Mouse (Mus musculus) lung, postnatal 0 days (tissue): ENCODE data around the gene Parm1. TPM values are rescaled to one million over a fixed set of nuclear protein-coding genes. Genes with fewer than 3 reads are reported as not detected.
A peak's percentile ranks its signal among the peaks of the same experiment; 100 is the strongest.

Experiments used
- ATAC-seq: fragments of 200-750 bp; cut with Nextera tagmentation; 2 replicates; pipeline ENCODE4 v1.8.0; 2017; ENCODE audit warnings: moderate library complexity
- DNase-seq: peaks from one replicate; pipeline ENCODE4 v3.0.0-alpha.2; 2016; ENCODE audit warnings: low spot score
- H3K27ac ChIP-seq: fragments of 300-500 bp; sonication (generic); 2 replicates; pipeline ENCODE4 v1.5.1; 2014; ENCODE audit warnings: antibody characterized with exemption, mild to moderate bottlenecking, low read length, mixed read lengths
- H3K27me3 ChIP-seq: fragments of 300-500 bp; sonication (generic); replicated peaks from 2 replicates; pipeline ENCODE4 v1.6.1; 2014; ENCODE audit warnings: low read length, mixed read lengths; ENCODE audit not compliant: insufficient read depth
- H3K36me3 ChIP-seq: fragments of 300-500 bp; sonication (generic); 2 replicates; pipeline ENCODE4 v1.6.1; 2014; ENCODE audit warnings: low read length, mixed read lengths; ENCODE audit not compliant: insufficient read depth
- H3K4me1 ChIP-seq: fragments of 300-500 bp; sonication (generic); 2 replicates; pipeline ENCODE4 v1.6.1; 2014; ENCODE audit warnings: antibody characterized with exemption, low read depth, low read length, mixed read lengths; ENCODE audit not compliant: insufficient read depth
- H3K4me2 ChIP-seq: fragments of 300-500 bp; sonication (generic); replicated peaks from 2 replicates; pipeline ENCODE4 v1.6.1; 2014; ENCODE audit warnings: low read depth, mild to moderate bottlenecking, low read length, moderate library complexity, mixed read lengths
- H3K4me3 ChIP-seq: fragments of 300-500 bp; sonication (generic); 2 replicates; pipeline ENCODE4 v1.5.1; 2014; ENCODE audit warnings: low read depth, low read length
- H3K9ac ChIP-seq: fragments of 300-500 bp; sonication (generic); replicated peaks from 2 replicates; pipeline ENCODE4 v1.6.1; 2014; ENCODE audit warnings: low read depth, mild to moderate bottlenecking
- H3K9me3 ChIP-seq: fragments of 300-500 bp; sonication (generic); 2 replicates; pipeline ENCODE4 v1.6.1; 2016; ENCODE audit warnings: low read length, mixed read lengths
- CTCF ChIP-seq: IDR thresholded peaks from 2 replicates; pipeline ENCODE4 v1.5.1; 2016; ENCODE audit warnings: antibody characterized with exemption, mild to moderate bottlenecking
- EP300 ChIP-seq: IDR thresholded peaks from 2 replicates; pipeline ENCODE4 v1.6.1; 2016; ENCODE audit warnings: antibody characterized with exemption, mild to moderate bottlenecking, control low read depth
- WGBS: fragments of 180-500 bp; shearing (Covaris S2); extraction: QIAGEN DNeasy Blood & Tissue Kit; methylation state at CpG from one replicate; pipeline ENCODE4 v1.1.7; 2014; 5-methylcytosine and 5-hydroxymethylcytosine counted together
- polyA plus RNA-seq: library from polyadenylated mRNA; unstranded; fragments of >200 nt; fragmentation: Nextera tagmentation; extraction: Ambion mirVana; gene quantifications from 2 replicates; pipeline ENCODE4 v1.2.1, GENCODE M21; 2015

Parm1 gene
- polyA plus RNA-seq, 1 experiment from 2014 or later, result 5.0 TPM

- H3K27ac ChIP-seq, result no peak overlapping the region
- DNase-seq, result no peak
- 30% methylated on average over 5 of the region's 5 CpGs for WGBS
These were observed 23.0 kb upstream of the Parm1 start for GRCm38 (mm10) chr5:91494456-91494855.

GRCm38 (mm10) chr5:91501361-91501760 lies 16.1 kb upstream of the Parm1 start:
- Histone ChIP-seq H3K4me1 (no peaks in the 10 kb centered on the region), H3K4me3 (no peak overlapping the region), H3K36me3 (no peaks in the 10 kb centered on the region), H3K27me3 (no peaks in the 10 kb centered on the region), H3K4me2 (no peak overlapping the region), H3K9me3 (no peaks in the 10 kb centered on the region), H3K9ac (no peak overlapping the region), H3K27ac (no peak overlapping the region)
- DNase-seq (no peak), ATAC-seq (no peak)
- no peak for TF ChIP-seq EP300
- no peak for TF ChIP-seq CTCF
- WGBS, result 68% methylated on average over 1 of the region's 1 CpGs

More at GRCm38 (mm10) chr5:91494456-91494855, 23.0 kb upstream of the Parm1 start:
- H3K27me3 ChIP-seq, result no peaks in the 10 kb centered on the region
- H3K9me3 ChIP-seq, result no peaks in the 10 kb centered on the region
- H3K9ac ChIP-seq, result no peak overlapping the region
- H3K4me3 ChIP-seq, result no peak overlapping the region
- no peaks in the 10 kb centered on the region for H3K4me1 ChIP-seq
- no peaks in the 10 kb centered on the region for H3K36me3 ChIP-seq
- no peak overlapping the region for H3K4me2 ChIP-seq
- ATAC-seq, result no peak
- TF ChIP-seq CTCF, result no peak
- TF ChIP-seq EP300, result no peak

- no peak for TF ChIP-seq EP300
- Histone ChIP-seq H3K36me3 (no peaks in the 10 kb centered on the region), H3K4me2 (no peak overlapping the region), H3K27me3 (no peaks in the 10 kb centered on the region), H3K4me3 (no peak overlapping the region), H3K27ac (no peak overlapping the region), H3K9ac (no peak overlapping the region), H3K9me3 (no peaks in the 10 kb centered on the region), H3K4me1 (no peaks in the 10 kb centered on the region)
- 78% methylated on average over 2 of the region's 2 CpGs for WGBS
- ATAC-seq (no peak), DNase-seq (no peak)
These were observed 15.0 kb upstream of the Parm1 start for GRCm38 (mm10) chr5:91502366-91502765.

- 20% methylated on average over 5 of the region's 5 CpGs for WGBS
- H3K9me3 ChIP-seq, result no peaks in the 10 kb centered on the region
- no peaks in the 10 kb centered on the region for H3K4me1 ChIP-seq
- ATAC-seq (no peak), DNase-seq (no peak)
- no peak overlapping the region for H3K4me2 ChIP-seq
- H3K27me3 ChIP-seq, result no peaks in the 10 kb centered on the region
- H3K9ac ChIP-seq, result no peak overlapping the region
- H3K4me3 ChIP-seq, result no peak overlapping the region
- H3K27ac ChIP-seq, result no peak overlapping the region
- no peaks in the 10 kb centered on the region for H3K36me3 ChIP-seq
- TF ChIP-seq EP300 (no peak), CTCF (no peak)
These were observed 13.0 kb upstream of the Parm1 start for GRCm38 (mm10) chr5:91504320-91504922.

GRCm38 (mm10) chr5:91517077-91517476 lies 338 bp upstream of the Parm1 start:
- Histone ChIP-seq H3K27me3 (0 out of 2 replicates have a peak, but pooled peaks cover 11% of the 10 kb centered on the region), H3K27ac (no peak overlapping the region), H3K9ac (no peak overlapping the region), H3K9me3 (no peaks in the 10 kb centered on the region), H3K4me2 (no peak overlapping the region), H3K4me3 (0 out of 2 replicates have a peak overlapping the region, but pooled peaks have one; percentile 38), H3K4me1 (peaks cover 11% of the 10 kb centered on the region; the same call in 1 of the 2 replicates), H3K36me3 (no peaks in the 10 kb centered on the region)
- DNase-seq (no peak), ATAC-seq (no peak)
- TF ChIP-seq CTCF (no peak), EP300 (no peak)
- 8% methylated on average over 6 of the region's 6 CpGs for WGBS

- no peak overlapping the region for H3K27ac ChIP-seq
These were observed 931 bp downstream of the Parm1 start for GRCm38 (mm10) chr5:91518302-91518790.

More at GRCm38 (mm10) chr5:91518302-91518790, 931 bp downstream of the Parm1 start:
- H3K9ac ChIP-seq, result no peak overlapping the region
- no peak for TF ChIP-seq EP300
- no peak for TF ChIP-seq CTCF
- ATAC-seq (no peak), DNase-seq (no peak)
- H3K36me3 ChIP-seq, result no peaks in the 10 kb centered on the region
- peak overlapping the region; percentile 57 for H3K4me2 ChIP-seq
- no peaks in the 10 kb centered on the region for H3K9me3 ChIP-seq
- H3K27me3 ChIP-seq, result 0 out of 2 replicates have a peak, but pooled peaks cover 11% of the 10 kb centered on the region
- peaks cover 11% of the 10 kb centered on the region; the same call in 1 of the 2 replicates for H3K4me1 ChIP-seq
- WGBS, result 3% methylated on average over 16 of the region's 16 CpGs
- peak overlapping the region; percentile 38 for H3K4me3 ChIP-seq
